Mouse (Mus musculus) forebrain, embryonic 15.5 days (tissue): Measurements from ENCODE around the gene Tmem38b. TPM values are rescaled to one million over a fixed set of nuclear protein-coding genes. Genes with fewer than 3 reads are reported as not detected.

Source experiments
- ATAC-seq: fragments of 200-750 bp; cut with Nextera tagmentation; replicated peaks from 2 replicates; pipeline ENCODE4 v1.8.0; 2017; ENCODE audit warnings: mild to moderate bottlenecking, moderate TSS enrichment, moderate library complexity
- H3K27ac ChIP-seq: fragments of 300-500 bp; sonication (generic); replicated peaks from 2 replicates; pipeline ENCODE4 v1.5.1; 2015; ENCODE audit warnings: mild to moderate bottlenecking, inconsistent platforms
- H3K27me3 ChIP-seq: fragments of 300-500 bp; sonication (generic); 2 replicates; pipeline ENCODE4 v1.6.1; 2015; ENCODE audit warnings: inconsistent platforms
- H3K36me3 ChIP-seq: fragments of 300-500 bp; sonication (generic); 2 replicates; pipeline ENCODE4 v1.6.1; 2015; ENCODE audit warnings: mild to moderate bottlenecking, inconsistent platforms
- H3K4me1 ChIP-seq: fragments of 300-500 bp; sonication (generic); 2 replicates; pipeline ENCODE4 v1.6.1; 2015; ENCODE audit warnings: inconsistent platforms
- H3K4me2 ChIP-seq: fragments of 300-500 bp; sonication (generic); replicated peaks from 2 replicates; pipeline ENCODE4 v1.6.1; 2015; ENCODE audit warnings: mild to moderate bottlenecking, inconsistent platforms
- H3K4me3 ChIP-seq: fragments of 300-500 bp; sonication (generic); 2 replicates; pipeline ENCODE4 v1.5.1; 2015; ENCODE audit warnings: mild to moderate bottlenecking, inconsistent platforms
- H3K9ac ChIP-seq: fragments of 300-500 bp; sonication (generic); replicated peaks from 2 replicates; pipeline ENCODE4 v1.6.1; 2015; ENCODE audit warnings: mild to moderate bottlenecking, inconsistent platforms
- H3K9me3 ChIP-seq: fragments of 300-500 bp; sonication (generic); 2 replicates; pipeline ENCODE4 v1.6.1; 2016; ENCODE audit warnings: inconsistent platforms
- WGBS: fragments of 180-500 bp; shearing (Covaris S2); methylation state at CpG from one replicate; pipeline ENCODE4 v1.1.7; 2015; ENCODE audit warnings: mixed read lengths; 5-methylcytosine and 5-hydroxymethylcytosine counted together
- polyA plus RNA-seq: library from polyadenylated mRNA; unstranded; fragments of >200 nt; fragmentation: Nextera tagmentation; extraction: Ambion mirVana; gene quantifications from 2 replicates; pipeline ENCODE4 v1.2.1, GENCODE M21; 2015

Gene Tmem38b
- polyA plus RNA-seq, 1 experiment from 2014 or later: 6.7 TPM

DNA sequence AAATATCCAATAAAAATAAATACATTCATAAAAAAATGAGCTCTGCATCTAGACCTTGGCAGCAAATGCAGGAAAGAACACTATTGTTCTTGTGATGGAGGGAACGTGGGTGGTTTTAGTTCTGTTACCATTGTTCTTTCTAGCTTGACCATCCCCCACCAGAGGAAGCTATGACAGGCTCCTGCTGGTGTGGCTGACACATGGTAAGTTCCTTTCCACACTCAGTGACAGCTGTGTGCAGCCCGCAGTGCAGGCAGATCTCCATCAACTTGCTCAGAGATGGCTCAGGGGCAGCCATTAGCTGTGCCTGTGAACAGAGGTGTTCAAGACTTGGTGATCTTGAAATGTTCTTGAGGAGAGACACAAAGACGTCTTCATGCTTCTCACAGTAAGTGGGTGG, 6.5 kb downstream of the Tmem38b start:
- H3K9me3 ChIP-seq: no peaks in the 10 kb centered on the region
- no peak overlapping the region for H3K9ac ChIP-seq
- no peak overlapping the region for H3K27ac ChIP-seq
- no peak overlapping the region for H3K4me3 ChIP-seq
- no peak for ATAC-seq
- H3K27me3 ChIP-seq: no peaks in the 10 kb centered on the region
- no peaks in the 10 kb centered on the region for H3K4me1 ChIP-seq
- H3K4me2 ChIP-seq: no peak overlapping the region
- H3K36me3 ChIP-seq: no peaks in the 10 kb centered on the region
- 54% methylated on average over 3 of the region's 3 CpGs for WGBS

GRCm38 (mm10) chr4:53836978-53837377, 11.1 kb downstream of the Tmem38b start:
- H3K4me2 ChIP-seq: no peak overlapping the region
- no peak overlapping the region for H3K27ac ChIP-seq
- H3K9ac ChIP-seq: no peak overlapping the region
- H3K4me3 ChIP-seq: no peak overlapping the region
- no peaks in the 10 kb centered on the region for H3K27me3 ChIP-seq
- no peaks in the 10 kb centered on the region for H3K4me1 ChIP-seq
- no peak for ATAC-seq
- H3K36me3 ChIP-seq: no peaks in the 10 kb centered on the region
- WGBS: 24% methylated on average over 5 of the region's 5 CpGs
- no peaks in the 10 kb centered on the region for H3K9me3 ChIP-seq

GRCm38 (mm10) chr4:53840158-53840870, 14.5 kb downstream of the Tmem38b start:
- H3K9ac ChIP-seq: no peak overlapping the region
- WGBS: 68% methylated on average over 15 of the region's 15 CpGs
- H3K4me1 ChIP-seq: no peaks in the 10 kb centered on the region
- no peak overlapping the region for H3K4me2 ChIP-seq
- no peak for ATAC-seq
- H3K4me3 ChIP-seq: no peak overlapping the region
- H3K36me3 ChIP-seq: no peaks in the 10 kb centered on the region
- H3K9me3 ChIP-seq: no peaks in the 10 kb centered on the region
- H3K27me3 ChIP-seq: no peaks in the 10 kb centered on the region
- no peak overlapping the region for H3K27ac ChIP-seq

DNA sequence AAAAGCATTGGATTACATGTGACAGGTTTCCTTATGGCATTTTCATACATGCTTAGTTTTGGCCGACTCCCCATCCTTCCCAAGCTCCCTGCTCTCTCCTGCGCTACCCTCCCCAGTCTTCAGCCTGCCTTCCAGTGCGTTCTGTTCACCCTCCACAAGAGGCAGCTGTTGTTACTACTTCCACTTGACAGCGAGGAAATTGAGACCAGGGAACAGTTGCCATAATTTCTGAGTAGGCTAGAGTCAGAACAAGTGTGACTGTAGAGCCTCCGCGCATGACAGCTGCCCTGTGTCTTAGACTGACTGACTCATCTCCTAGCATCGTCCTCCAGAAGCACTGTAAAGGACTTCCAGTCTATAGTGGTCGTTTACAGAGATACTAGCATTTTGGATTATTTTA, 17.7 kb downstream of the Tmem38b start:
- Histone ChIP-seq H3K27ac (no peak overlapping the region), H3K4me1 (no peaks in the 10 kb centered on the region), H3K4me2 (no peak overlapping the region), H3K27me3 (no peaks in the 10 kb centered on the region), H3K9ac (no peak overlapping the region), H3K4me3 (no peak overlapping the region), H3K36me3 (no peaks in the 10 kb centered on the region), H3K9me3 (no peaks in the 10 kb centered on the region)
- 61% methylated on average over 8 of the region's 8 CpGs for WGBS
- no peak for ATAC-seq

- Histone ChIP-seq H3K9ac (no peak overlapping the region), H3K27me3 (no peaks in the 10 kb centered on the region), H3K4me2 (no peak overlapping the region), H3K4me3 (no peak overlapping the region), H3K36me3 (no peaks in the 10 kb centered on the region), H3K4me1 (no peaks in the 10 kb centered on the region), H3K27ac (no peak overlapping the region), H3K9me3 (no peaks in the 10 kb centered on the region)
- ATAC-seq: peak; percentile 79
- WGBS: 49% methylated on average over 6 of the region's 6 CpGs
Observed at GRCm38 (mm10) chr4:53844835-53845619, 19.2 kb downstream of the Tmem38b start.

GRCm38 (mm10) chr4:53845656-53846055, 19.8 kb downstream of the Tmem38b start:
- Histone ChIP-seq H3K4me2 (no peak overlapping the region), H3K4me1 (no peaks in the 10 kb centered on the region), H3K27ac (no peak overlapping the region), H3K9me3 (no peaks in the 10 kb centered on the region), H3K36me3 (no peaks in the 10 kb centered on the region), H3K27me3 (no peaks in the 10 kb centered on the region), H3K4me3 (no peak overlapping the region), H3K9ac (no peak overlapping the region)
- no peak for ATAC-seq
- WGBS: 88% methylated on average over 1 of the region's 1 CpGs

DNA sequence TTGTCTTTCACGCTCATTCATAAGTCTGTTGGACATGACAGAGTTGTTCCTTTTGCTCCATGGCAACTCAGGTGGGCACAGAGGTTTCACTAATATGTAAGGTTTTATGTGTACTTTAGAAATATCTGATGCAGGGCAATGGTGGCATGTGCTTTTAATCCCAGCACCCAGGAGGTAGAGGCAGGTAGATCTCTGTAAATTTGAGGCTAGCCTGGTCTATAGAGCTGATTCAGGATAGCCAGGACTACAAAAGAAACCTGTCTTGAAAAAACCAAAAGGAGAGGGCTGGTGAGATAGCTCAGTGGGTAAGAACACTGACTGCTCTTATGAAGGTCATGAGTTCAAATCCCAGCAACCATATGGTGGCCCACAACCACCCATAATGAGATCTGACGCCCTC, 20.5 kb downstream of the Tmem38b start:
- no peaks in the 10 kb centered on the region for H3K4me1 ChIP-seq
- no peak overlapping the region for H3K4me2 ChIP-seq
- H3K36me3 ChIP-seq: no peaks in the 10 kb centered on the region
- H3K27ac ChIP-seq: no peak overlapping the region
- H3K27me3 ChIP-seq: no peaks in the 10 kb centered on the region
- H3K9ac ChIP-seq: no peak overlapping the region
- 60% methylated on average over 2 of the region's 2 CpGs for WGBS
- no peak for ATAC-seq
- H3K9me3 ChIP-seq: no peaks in the 10 kb centered on the region
- H3K4me3 ChIP-seq: no peak overlapping the region

- no peak overlapping the region for H3K27ac ChIP-seq
- H3K4me2 ChIP-seq: no peak overlapping the region
- H3K4me3 ChIP-seq: no peak overlapping the region
- H3K36me3 ChIP-seq: no peaks in the 10 kb centered on the region
- 95% methylated on average over 4 of the region's 4 CpGs for WGBS
- ATAC-seq: no peak
- no peaks in the 10 kb centered on the region for H3K9me3 ChIP-seq
- no peaks in the 10 kb centered on the region for H3K27me3 ChIP-seq
- H3K4me1 ChIP-seq: no peaks in the 10 kb centered on the region
- H3K9ac ChIP-seq: no peak overlapping the region
Observed at GRCm38 (mm10) chr4:53847541-53847940, 21.7 kb downstream of the Tmem38b start.

GRCm38 (mm10) chr4:53848308-53848707, 22.5 kb downstream of the Tmem38b start:
- ATAC-seq: no peak

GRCm38 (mm10) chr4:53848816-53849215, 23.0 kb downstream of the Tmem38b start:
- no peak for ATAC-seq
- H3K4me2 ChIP-seq: no peak overlapping the region
- 92% methylated on average over 8 of the region's 8 CpGs for WGBS

More at GRCm38 (mm10) chr4:53848308-53848707, 22.5 kb downstream of the Tmem38b start:
- no peak overlapping the region for H3K4me2 ChIP-seq
- 90% methylated on average over 3 of the region's 3 CpGs for WGBS
- H3K9ac ChIP-seq: no peak overlapping the region
- H3K9me3 ChIP-seq: no peaks in the 10 kb centered on the region
- no peak overlapping the region for H3K27ac ChIP-seq
- no peaks in the 10 kb centered on the region for H3K4me1 ChIP-seq
- H3K27me3 ChIP-seq: no peaks in the 10 kb centered on the region
- no peak overlapping the region for H3K4me3 ChIP-seq
- H3K36me3 ChIP-seq: no peaks in the 10 kb centered on the region

GRCm38 (mm10) chr4:53849804-53850203, 24.0 kb downstream of the Tmem38b start:
- H3K27me3 ChIP-seq: no peaks in the 10 kb centered on the region
- no peaks in the 10 kb centered on the region for H3K9me3 ChIP-seq
- no peak for ATAC-seq
- H3K36me3 ChIP-seq: no peaks in the 10 kb centered on the region
- no peak overlapping the region for H3K9ac ChIP-seq
- H3K4me2 ChIP-seq: no peak overlapping the region
- no CpG with 5 or more reads among the region's 1 CpGs for WGBS
- H3K27ac ChIP-seq: no peak overlapping the region
- H3K4me3 ChIP-seq: no peak overlapping the region
- no peaks in the 10 kb centered on the region for H3K4me1 ChIP-seq

More at GRCm38 (mm10) chr4:53848816-53849215, 23.0 kb downstream of the Tmem38b start:
- Histone ChIP-seq H3K4me1 (no peaks in the 10 kb centered on the region), H3K4me3 (no peak overlapping the region), H3K27ac (no peak overlapping the region), H3K36me3 (no peaks in the 10 kb centered on the region), H3K9me3 (no peaks in the 10 kb centered on the region), H3K27me3 (no peaks in the 10 kb centered on the region), H3K9ac (no peak overlapping the region)

DNA sequence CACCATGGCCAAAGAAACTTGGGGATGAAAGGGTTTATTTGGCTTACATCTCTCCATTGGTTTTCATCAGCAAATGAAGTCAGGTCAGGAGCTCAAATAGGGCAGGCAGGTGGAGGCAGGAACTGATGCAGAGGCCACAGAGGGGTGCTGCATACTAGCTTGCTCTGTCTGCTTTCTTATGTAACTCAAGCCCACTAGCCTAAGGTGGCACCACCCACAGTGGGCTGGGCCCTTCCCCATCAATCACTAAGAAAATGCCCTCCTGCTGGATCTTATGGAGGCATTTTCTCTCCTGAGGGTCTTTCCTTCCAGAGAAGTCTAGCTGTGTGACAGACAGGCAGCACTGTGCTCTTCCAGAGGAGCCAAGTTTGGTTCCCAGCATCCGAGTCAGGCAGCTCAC, 27.5 kb downstream of the Tmem38b start:
- ATAC-seq: no peak
- Histone ChIP-seq H3K9ac (no peak overlapping the region), H3K36me3 (no peaks in the 10 kb centered on the region), H3K9me3 (no peaks in the 10 kb centered on the region), H3K4me1 (no peaks in the 10 kb centered on the region), H3K27me3 (no peaks in the 10 kb centered on the region), H3K4me2 (no peak overlapping the region), H3K27ac (no peak overlapping the region), H3K4me3 (no peak overlapping the region)
- 62% methylated on average over 1 of the region's 1 CpGs for WGBS
